Mouse (Mus musculus): ENCODE data around the gene Hoxb8. TPM values are rescaled to one million over a fixed set of nuclear protein-coding genes. Genes with fewer than 3 reads are reported as not detected.

The Hoxb8 gene
- polyA plus RNA-seq, 1 experiment from 2014 or later, result 1.0 TPM

DNA sequence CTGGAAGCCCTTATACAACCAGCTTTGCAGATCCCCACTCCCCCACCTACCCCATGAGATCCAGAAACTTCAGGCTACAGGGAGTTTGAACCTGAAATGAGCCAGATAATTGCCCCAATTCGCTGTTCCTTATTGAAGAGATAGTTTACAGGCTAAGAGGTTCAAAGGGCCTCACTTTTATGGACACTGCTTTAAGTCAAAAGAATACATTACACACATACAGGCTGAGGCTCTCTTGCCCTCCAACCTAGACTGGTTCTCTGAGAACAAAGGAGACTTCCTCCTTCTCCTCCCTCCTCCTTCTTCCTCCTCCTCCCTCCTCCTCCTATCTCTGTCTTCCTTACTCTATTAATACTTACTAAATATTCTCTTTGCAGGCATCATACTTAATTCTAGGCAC lies 22.2 kb upstream of the Hoxb8 start:
- WGBS, result 7% methylated on average over 1 of the region's 1 CpGs
- no peak overlapping the region for H3K27ac ChIP-seq
- peaks cover 15% of the 10 kb centered on the region for H3K4me1 ChIP-seq
- H3K9ac ChIP-seq, result no peak overlapping the region
- no peak overlapping the region for H3K4me3 ChIP-seq
- no peak for ATAC-seq (ENCODE audit: borderline replicate concordance, extremely low read depth, low FRiP score, low TSS enrichment)
- no peak overlapping the region for H3K4me2 ChIP-seq
- H3K9me3 ChIP-seq, result no peaks in the 10 kb centered on the region
- H3K36me3 ChIP-seq, result no peaks in the 10 kb centered on the region
- H3K27me3 ChIP-seq, result peaks cover 100% of the 10 kb centered on the region

- Histone ChIP-seq H3K27ac (no peak overlapping the region), H3K36me3 (no peaks in the 10 kb centered on the region), H3K4me3 (no peak overlapping the region), H3K27me3 (peaks cover 100% of the 10 kb centered on the region), H3K4me2 (peak overlapping the region; percentile 18; the same call in 1 of the 2 replicates), H3K9me3 (no peaks in the 10 kb centered on the region), H3K4me1 (peaks cover 15% of the 10 kb centered on the region), H3K9ac (no peak overlapping the region)
- WGBS, result 2% methylated on average over 23 of the region's 23 CpGs
- peak; percentile 37; the same call in 1 of the 2 replicates for ATAC-seq (ENCODE audit: borderline replicate concordance, extremely low read depth, low FRiP score, low TSS enrichment)
Measured at GRCm38 (mm10) chr11:96260310-96260970, 21.3 kb upstream of the Hoxb8 start.

- Histone ChIP-seq H3K27ac (no peak overlapping the region), H3K27me3 (peaks cover 100% of the 10 kb centered on the region), H3K9ac (no peak overlapping the region), H3K4me3 (no peak overlapping the region), H3K4me1 (peaks cover 15% of the 10 kb centered on the region), H3K4me2 (no peak overlapping the region), H3K36me3 (no peaks in the 10 kb centered on the region), H3K9me3 (no peaks in the 10 kb centered on the region)
- 0 out of 2 replicates have a peak, but pooled peaks have one; percentile 48 for ATAC-seq (ENCODE audit: borderline replicate concordance, extremely low read depth, low FRiP score, low TSS enrichment)
- WGBS, result 2% methylated on average over 24 of the region's 24 CpGs
Measured at GRCm38 (mm10) chr11:96261323-96261890, 20.3 kb upstream of the Hoxb8 start.

- WGBS, result 8% methylated on average over 6 of the region's 6 CpGs
- Histone ChIP-seq H3K9me3 (no peaks in the 10 kb centered on the region), H3K9ac (no peak overlapping the region), H3K27me3 (peaks cover 100% of the 10 kb centered on the region), H3K4me2 (no peak overlapping the region), H3K27ac (no peak overlapping the region), H3K4me3 (no peak overlapping the region), H3K36me3 (no peaks in the 10 kb centered on the region), H3K4me1 (peaks cover 15% of the 10 kb centered on the region)
- ATAC-seq (ENCODE audit: borderline replicate concordance, extremely low read depth, low FRiP score, low TSS enrichment), result no peak
Measured at GRCm38 (mm10) chr11:96262262-96262830, 19.4 kb upstream of the Hoxb8 start.

- peaks cover 15% of the 10 kb centered on the region for H3K4me1 ChIP-seq
- no peak overlapping the region for H3K4me2 ChIP-seq
- H3K4me3 ChIP-seq, result no peak overlapping the region
- H3K27me3 ChIP-seq, result peaks cover 99% of the 10 kb centered on the region
- 5% methylated on average over 33 of the region's 33 CpGs for WGBS
- no peak for ATAC-seq (ENCODE audit: borderline replicate concordance, extremely low read depth, low FRiP score, low TSS enrichment)
- no peak overlapping the region for H3K27ac ChIP-seq
- H3K9ac ChIP-seq, result no peak overlapping the region
- H3K9me3 ChIP-seq, result no peaks in the 10 kb centered on the region
- no peaks in the 10 kb centered on the region for H3K36me3 ChIP-seq
Measured at GRCm38 (mm10) chr11:96263636-96264389, 17.9 kb upstream of the Hoxb8 start.

GRCm38 (mm10) chr11:96264390-96265020 lies 17.2 kb upstream of the Hoxb8 start:
- Histone ChIP-seq H3K4me2 (no peak overlapping the region), H3K4me1 (peaks cover 16% of the 10 kb centered on the region), H3K4me3 (no peak overlapping the region), H3K9ac (no peak overlapping the region), H3K27me3 (peaks cover 99% of the 10 kb centered on the region), H3K27ac (no peak overlapping the region), H3K9me3 (no peaks in the 10 kb centered on the region), H3K36me3 (no peaks in the 10 kb centered on the region)
- no peak for ATAC-seq (ENCODE audit: borderline replicate concordance, extremely low read depth, low FRiP score, low TSS enrichment)
- 16% methylated on average over 8 of the region's 8 CpGs for WGBS

GRCm38 (mm10) chr11:96265954-96266353 lies 15.8 kb upstream of the Hoxb8 start:
- H3K4me2 ChIP-seq, result no peak overlapping the region
- no peak for ATAC-seq (ENCODE audit: borderline replicate concordance, extremely low read depth, low FRiP score, low TSS enrichment)
- H3K9ac ChIP-seq, result no peak overlapping the region
- H3K27ac ChIP-seq, result no peak overlapping the region
- no peak overlapping the region for H3K4me3 ChIP-seq
- peaks cover 20% of the 10 kb centered on the region for H3K4me1 ChIP-seq
- no peaks in the 10 kb centered on the region for H3K9me3 ChIP-seq
- H3K27me3 ChIP-seq, result peaks cover 99% of the 10 kb centered on the region
- WGBS, result 5% methylated on average over 7 of the region's 7 CpGs
- H3K36me3 ChIP-seq, result no peaks in the 10 kb centered on the region

DNA sequence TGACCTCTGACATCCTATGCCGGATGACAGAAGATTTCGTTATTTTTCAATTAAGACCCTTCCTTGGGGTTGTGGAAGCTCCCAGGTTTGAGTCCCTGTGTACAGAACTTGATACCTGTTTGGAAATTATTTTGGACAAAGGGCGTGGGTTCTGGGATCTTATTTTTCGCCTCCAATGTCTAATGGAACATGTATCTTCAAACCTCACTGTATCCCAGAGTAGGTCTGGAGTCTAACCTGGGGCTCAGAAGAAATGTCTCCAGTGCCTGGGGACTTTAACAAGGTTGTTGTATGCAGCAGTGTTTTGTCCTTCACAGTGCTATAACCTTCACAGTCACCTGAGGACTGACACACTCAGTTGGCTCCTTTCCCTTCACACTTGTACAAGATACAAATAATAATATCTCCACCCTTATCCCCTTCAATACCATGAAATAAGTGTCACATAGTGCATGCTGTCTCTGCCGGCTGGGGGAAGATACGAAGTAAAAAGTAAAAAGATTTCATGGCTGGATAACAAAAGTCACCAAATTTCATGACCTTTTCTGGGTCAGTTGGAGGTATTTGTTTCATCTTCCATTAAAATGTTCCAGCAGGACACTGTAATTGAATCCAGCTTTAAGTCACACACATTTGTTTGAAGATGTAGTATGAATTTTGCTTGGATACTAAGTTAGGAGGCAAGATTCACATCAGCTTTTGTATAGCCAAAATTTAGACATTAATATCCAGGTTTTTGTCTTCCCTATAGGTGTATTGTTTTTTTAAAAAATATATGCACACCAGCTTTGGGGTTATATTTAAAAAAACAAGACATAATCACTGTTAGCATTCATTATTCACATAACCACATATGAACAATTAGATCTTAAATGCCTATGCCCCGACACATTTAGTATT lies 14.4 kb upstream of the Hoxb8 start:
- ATAC-seq (ENCODE audit: borderline replicate concordance, extremely low read depth, low FRiP score, low TSS enrichment), result no peak
- Histone ChIP-seq H3K36me3 (no peaks in the 10 kb centered on the region), H3K27me3 (peaks cover 99% of the 10 kb centered on the region), H3K4me1 (peaks cover 27% of the 10 kb centered on the region), H3K4me2 (no peak overlapping the region), H3K9me3 (no peaks in the 10 kb centered on the region), H3K4me3 (no peak overlapping the region), H3K9ac (no peak overlapping the region), H3K27ac (no peak overlapping the region)
- 21% methylated on average over 7 of the region's 7 CpGs for WGBS

- no peak overlapping the region for H3K9ac ChIP-seq
- H3K36me3 ChIP-seq, result no peaks in the 10 kb centered on the region
- H3K27me3 ChIP-seq, result peaks cover 99% of the 10 kb centered on the region
- no peak for ATAC-seq (ENCODE audit: borderline replicate concordance, extremely low read depth, low FRiP score, low TSS enrichment)
- no peak overlapping the region for H3K4me3 ChIP-seq
- no peak overlapping the region for H3K27ac ChIP-seq
- peaks cover 34% of the 10 kb centered on the region for H3K4me1 ChIP-seq
- no peak overlapping the region for H3K4me2 ChIP-seq
- WGBS, result 4% methylated on average over 1 of the region's 1 CpGs
- no peaks in the 10 kb centered on the region for H3K9me3 ChIP-seq
Measured at GRCm38 (mm10) chr11:96268031-96268745, 13.5 kb upstream of the Hoxb8 start.

- Histone ChIP-seq H3K27ac (no peak overlapping the region), H3K4me3 (no peak overlapping the region), H3K4me2 (no peak overlapping the region), H3K27me3 (peaks cover 99% of the 10 kb centered on the region), H3K36me3 (no peaks in the 10 kb centered on the region), H3K9me3 (no peaks in the 10 kb centered on the region), H3K4me1 (peaks cover 34% of the 10 kb centered on the region), H3K9ac (no peak overlapping the region)
- ATAC-seq (ENCODE audit: borderline replicate concordance, extremely low read depth, low FRiP score, low TSS enrichment), result no peak; the same call in 1 of the 2 replicates
- WGBS, result 2% methylated on average over 19 of the region's 19 CpGs
Measured at GRCm38 (mm10) chr11:96269869-96270268, 11.8 kb upstream of the Hoxb8 start.

Data from lung, embryonic 15.5 days (tissue).